Comparison of ENCODE assay signal across 24 mouse cellular contexts in genomic region chr19:47689592-47689991, GRCm38 (mm10). TPM values are rescaled to one million over a fixed set of nuclear protein-coding genes. Genes with fewer than 3 reads are reported as not detected.
DNase-seq lines count a peak whose midpoint lies in the region; ATAC-seq and TF ChIP-seq lines count a peak whose summit lies in the region.
"Had no signal": no experiment of that assay in that cellular context is flagged by ENCODE, and none has a peak within 500 bp of the region (broad histone marks: within the 10 kb centered on the region; RNA-seq: fewer than 3 reads in every experiment).

No protein-coding gene starts in this region.

- DNase-seq in 416B (ENCODE audit: low read depth) (peak; percentile 69), G1E (ENCODE audit: low spot score) (no peak)
- DNase-seq in heart, embryonic 10.5 days (ENCODE audit: low spot score): no peak
- DNase-seq in kidney, postnatal 25 days: no peak
- no peak for DNase-seq in kidney, postnatal 36 days
- DNase-seq: adrenal gland, postnatal 10 days; cerebellum, adult 11 months; cerebellum, adult 2 months; cerebellum, adult 9-11 months; cerebellum, postnatal 25 days; embryo, embryonic 11 days; gastrocnemius, postnatal 36 days; heart, adult 2 months had no signal

- H3K27me3 ChIP-seq in G1E (ENCODE audit: insufficient read depth, low read length): peaks cover 11% of the 10 kb centered on the region
- no peaks in the 10 kb centered on the region for H3K27me3 ChIP-seq in heart, embryonic 10.5 days (ENCODE audit: insufficient read depth, poor library complexity, severe bottlenecking)
- H3K27me3 ChIP-seq: forebrain, embryonic 12.5 days; forebrain, embryonic 15.5 days; hindbrain, embryonic 12.5 days; hindbrain, embryonic 15.5 days had no signal

- H3K36me3 ChIP-seq in G1E (replicated peaks): no peaks in the 10 kb centered on the region
- no peaks in the 10 kb centered on the region for H3K36me3 ChIP-seq in heart, embryonic 10.5 days
- H3K36me3 ChIP-seq: forebrain, embryonic 12.5 days; forebrain, embryonic 15.5 days; hindbrain, embryonic 12.5 days; hindbrain, embryonic 15.5 days had no signal

- no peaks in the 10 kb centered on the region for H3K9me3 ChIP-seq in G1E (replicated peaks)
- H3K9me3 ChIP-seq in heart, embryonic 10.5 days: no peaks in the 10 kb centered on the region
- H3K9me3 ChIP-seq: forebrain, embryonic 12.5 days; forebrain, embryonic 15.5 days; hindbrain, embryonic 12.5 days; hindbrain, embryonic 15.5 days had no signal

- no peak for TF ChIP-seq CTCF in G1E (IDR thresholded peaks at IDR 0.05; ENCODE audit: low read depth, low read length)

- peaks cover 25% of the 10 kb centered on the region for H3K4me1 ChIP-seq in G1E (ENCODE audit: insufficient read depth, low read depth, low read length)
- no peaks in the 10 kb centered on the region for H3K4me1 ChIP-seq in heart, embryonic 10.5 days
- H3K4me1 ChIP-seq: hindbrain, embryonic 12.5 days; hindbrain, embryonic 15.5 days had no signal

- no peak overlapping the region for H3K27ac ChIP-seq in heart, embryonic 10.5 days
- H3K27ac ChIP-seq: forebrain, embryonic 12.5 days; forebrain, embryonic 15.5 days; heart, adult 2 months; hindbrain, embryonic 12.5 days; hindbrain, embryonic 15.5 days had no signal

- WGBS in heart, embryonic 10.5 days: 61% methylated on average over 7 of the region's 7 CpGs

- H3K4me3 ChIP-seq in G1E (ENCODE audit: low read depth, low read length): no peak overlapping the region
- H3K4me3 ChIP-seq in heart, embryonic 10.5 days: no peak overlapping the region
- H3K4me3 ChIP-seq: erythroblast, embryonic 14.5 days; forebrain, embryonic 12.5 days; forebrain, embryonic 15.5 days; heart, adult 2 months; hindbrain, embryonic 12.5 days; hindbrain, embryonic 15.5 days had no signal

- ATAC-seq in G1E (ENCODE audit: extremely low read depth, insufficient number of reproducible peaks, low FRiP score, poor library complexity, severe bottlenecking): peak; percentile 81
- ATAC-seq in common myeloid progenitor, adult 5-6 weeks (replicated peaks; ENCODE audit: low read depth, poor library complexity, severe bottlenecking): peak; percentile 55
- peak; percentile 69 for ATAC-seq in megakaryocyte progenitor cell, adult 5-6 weeks (replicated peaks; ENCODE audit: poor library complexity)
- ATAC-seq: forebrain, embryonic 15.5 days; intestine, postnatal 0 days had no signal

RNA-seq across cellular contexts. Expression of gene Col17a1, which starts 2.3 kb away (rescaled TPM):
- total RNA-seq in G1E (2014; fragmentation: Nextera tagmentation): not detected in 2 replicates
- 0.05 and 0.17 TPM in 2 replicates for total RNA-seq in G1E (2017)
- polyA plus RNA-seq in G1E (2012): not detected in 2 replicates
- total RNA-seq in common myeloid progenitor, adult 5-6 weeks (2017): not detected in 2 replicates
- not detected in 2 replicates for total RNA-seq in megakaryocyte progenitor cell, adult 5-6 weeks (2015)
- total RNA-seq in megakaryocyte progenitor cell, adult 5-6 weeks (2017): 0.14 TPM in 1 of 2 replicates, not detected in the other
- 0.43 and 0.63 TPM in 2 replicates for polyA plus RNA-seq in heart, embryonic 10.5 days (2016; fragmentation: Nextera tagmentation; extraction: Ambion mirVana)
- total RNA-seq: granulocyte monocyte progenitor cell, adult 5-6 weeks; heart, postnatal 25 days; hematopoietic stem cell, adult 5-6 weeks had no signal
- polyA plus RNA-seq: erythroblast, embryonic 14.5 days had no signal

RNA-seq across cellular contexts. Expression of gene Sfr1, which starts 41.9 kb away (rescaled TPM):
- total RNA-seq in G1E (2014; fragmentation: Nextera tagmentation) (80.1 and 88.6 TPM in 2 replicates), G1E (2017) (151 and 187 TPM in 2 replicates)
- 12.3 and 17.1 TPM in 2 replicates for polyA plus RNA-seq in G1E (2012)
- 182 and 208 TPM in 2 replicates for total RNA-seq in common myeloid progenitor, adult 5-6 weeks (2017)
- 122 and 128 TPM in 2 replicates for total RNA-seq in megakaryocyte progenitor cell, adult 5-6 weeks (2015)
- 131 and 138 TPM in 2 replicates for total RNA-seq in megakaryocyte progenitor cell, adult 5-6 weeks (2017)
- polyA plus RNA-seq in heart, embryonic 10.5 days (2016; fragmentation: Nextera tagmentation; extraction: Ambion mirVana): 238 and 281 TPM in 2 replicates
